8 mouse cellular contexts compared by ENCODE assay signal in genomic region chr17:64375327-64375726, GRCm38 (mm10). TPM values are rescaled to one million over a fixed set of nuclear protein-coding genes. Genes with fewer than 3 reads are reported as not detected.
DNase-seq lines count a peak whose midpoint lies in the region; ATAC-seq lines count a peak whose summit lies in the region.

No protein-coding gene starts in this region.

- 68% methylated on average over 4 of the region's 4 CpGs for WGBS in hindbrain, embryonic 15.5 days

- peak; percentile 22 for DNase-seq in WW6 (ENCODE audit: low read depth, low spot score)
- DNase-seq in cerebellum, adult 8-10 months, result peak; percentile 74
- DNase-seq in frontal cortex, postnatal 10 days (ENCODE audit: low spot score in 2 of 2), result peak; percentile 24 to 64
- peak; percentile 74 to 78 for DNase-seq in left cerebral cortex, adult 18-20 months (ENCODE audit: low spot score in 2 of 2)
- DNase-seq in right cerebral cortex, postnatal 10 days (ENCODE audit: low spot score in 2 of 2), result peak; percentile 61 to 75

- no peak overlapping the region for H3K27ac ChIP-seq in hindbrain, embryonic 15.5 days (replicated peaks)

- H3K4me2 ChIP-seq in hindbrain, embryonic 15.5 days, result no peak overlapping the region

- H3K4me1 ChIP-seq in hindbrain, embryonic 15.5 days (replicated peaks), result no peaks in the 10 kb centered on the region

- H3K9me3 ChIP-seq in hindbrain, embryonic 15.5 days, result no peaks in the 10 kb centered on the region

- H3K9ac ChIP-seq in hindbrain, embryonic 15.5 days, result no peak overlapping the region

- peak; percentile 73 for ATAC-seq in hindbrain, embryonic 15.5 days (ENCODE audit: low FRiP score, low read depth)
- ATAC-seq in megakaryocyte-erythroid progenitor cell, adult 5-6 weeks (replicated peaks; ENCODE audit: low FRiP score, low TSS enrichment, poor library complexity, severe bottlenecking), result peak; percentile 99
- no peak; the same call in 1 of the 2 replicates for ATAC-seq in erythroid progenitor cell, adult 5-6 weeks (replicated peaks; ENCODE audit: low FRiP score, poor library complexity, severe bottlenecking)

- H3K4me3 ChIP-seq in hindbrain, embryonic 15.5 days, result no peak overlapping the region

- H3K36me3 ChIP-seq in hindbrain, embryonic 15.5 days, result no peaks in the 10 kb centered on the region

- no peaks in the 10 kb centered on the region for H3K27me3 ChIP-seq in hindbrain, embryonic 15.5 days

RNA-seq across cellular contexts. Expression of gene Pja2, which starts 43.6 kb away (rescaled TPM):
- 178 and 187 TPM in 2 replicates for polyA plus RNA-seq in hindbrain, embryonic 15.5 days (2015; fragmentation: Nextera tagmentation; extraction: Ambion mirVana)
- 100 to 1,000 TPM; 438 to 460 TPM for total RNA-seq in left cerebral cortex, adult 18-20 months (2021)
- total RNA-seq in megakaryocyte-erythroid progenitor cell, adult 5-6 weeks (2014; fragmentation: Nextera tagmentation), result 22.4 and 32.8 TPM in 2 replicates
- 32.3 and 35.8 TPM in 2 replicates for total RNA-seq in megakaryocyte-erythroid progenitor cell, adult 5-6 weeks (2017)
- 28.8 and 29.3 TPM in 2 replicates for total RNA-seq in erythroid progenitor cell, adult 5-6 weeks (2015; ENCODE audit: low replicate concordance)
- 21.2 and 28.1 TPM in 2 replicates for total RNA-seq in erythroid progenitor cell, adult 5-6 weeks (2017; ENCODE audit: low replicate concordance)

Comparison
In these comparisons a context has a peak if more than half of its experiments do, and no peak if none do; other contexts are left out.
1. DNase-seq: peak in every context shown above with its lines; median percentile 76 in left cerebral cortex, adult 18-20 months; 74 in cerebellum, adult 8-10 months; 68 in right cerebral cortex, postnatal 10 days; 44 in frontal cortex, postnatal 10 days; 22 in WW6.
2. RNA of gene Pja2, which starts 43.6 kb away (total RNA-seq): 438 to 460 TPM in left cerebral cortex, adult 18-20 months; 22.4 to 35.8 TPM in megakaryocyte-erythroid progenitor cell, adult 5-6 weeks and 21.2 to 29.3 TPM in erythroid progenitor cell, adult 5-6 weeks; every median in the first group is over 10 times any median in the second.